Mouse (Mus musculus) mouse trophoblast stem cell (cell line): ENCODE measurements around the gene Hexa.

Experiments used
- in situ Hi-C, 2 experiments: fragments of 300-500 bp; cut with MseI, MboI; formaldehyde crosslinking; loops; 2 replicates in 1 of 2; 3 replicates in 1 of 2; pipeline ENCODE4 v1.15.1; 2025

The Hexa gene

GRCm38 (mm10) chr9:59539441-59540137 lies at the start of gene Hexa, which contains the start of gene Tmem202:
Hexa (plus strand) TSS chr9:59539540.
Tmem202 (minus strand) TSS chr9:59539847.
- in situ Hi-C loops: no loop called here

GRCm38 (mm10) chr9:59508146-59508545 lies 31.2 kb upstream of the Hexa start:
- in situ Hi-C loops: no loop called here

- in situ Hi-C loops: no loop called here
Observed at GRCm38 (mm10) chr9:59512381-59512780, 27.0 kb upstream of the Hexa start.

GRCm38 (mm10) chr9:59515069-59515468 lies 24.3 kb upstream of the Hexa start:
- in situ Hi-C loops: no loop called here

GRCm38 (mm10) chr9:59517127-59517526 lies 22.2 kb upstream of the Hexa start:
- in situ Hi-C loops: no loop called here

GRCm38 (mm10) chr9:59518976-59519375 lies 20.4 kb upstream of the Hexa start:
- in situ Hi-C loops: no loop called here

- in situ Hi-C loops: no loop called here
Observed at GRCm38 (mm10) chr9:59519396-59519795, 19.9 kb upstream of the Hexa start.

GRCm38 (mm10) chr9:59522906-59523305 lies 16.4 kb upstream of the Hexa start:
- in situ Hi-C loops: no loop called here

- in situ Hi-C loops: no loop called here
Observed at GRCm38 (mm10) chr9:59526727-59527126, 12.6 kb upstream of the Hexa start.

GRCm38 (mm10) chr9:59527580-59527979 lies 11.8 kb upstream of the Hexa start:
- in situ Hi-C loops: no loop called here

GRCm38 (mm10) chr9:59528274-59528673 lies 11.1 kb upstream of the Hexa start:
- in situ Hi-C loops: no loop called here

- in situ Hi-C loops: no loop called here
Observed at GRCm38 (mm10) chr9:59531645-59532044, 7.7 kb upstream of the Hexa start.

GRCm38 (mm10) chr9:59533422-59533821 lies 5.9 kb upstream of the Hexa start:
- in situ Hi-C loops: no loop called here

- in situ Hi-C loops: no loop called here
Observed at GRCm38 (mm10) chr9:59533889-59534288, 5.5 kb upstream of the Hexa start.

GRCm38 (mm10) chr9:59537651-59538050 lies 1.7 kb upstream of the Hexa start:
- in situ Hi-C loops: no loop called here

- in situ Hi-C loops: no loop called here
Observed at GRCm38 (mm10) chr9:59541617-59542016, 2.3 kb downstream of the Hexa start.

GRCm38 (mm10) chr9:59542766-59543324 lies 3.5 kb downstream of the Hexa start:
- in situ Hi-C loops: no loop called here

GRCm38 (mm10) chr9:59544739-59545138 lies 5.4 kb downstream of the Hexa start:
- in situ Hi-C loops: no loop called here

- in situ Hi-C loops: no loop called here
Observed at GRCm38 (mm10) chr9:59547869-59548268, 8.5 kb downstream of the Hexa start.

GRCm38 (mm10) chr9:59548961-59549487 lies 9.7 kb downstream of the Hexa start:
- in situ Hi-C loops: no loop called here

- in situ Hi-C loops: no loop called here
Observed at GRCm38 (mm10) chr9:59550077-59550476, 10.7 kb downstream of the Hexa start.

- in situ Hi-C loops: no loop called here
Observed at GRCm38 (mm10) chr9:59551017-59551416, 11.7 kb downstream of the Hexa start.

- in situ Hi-C loops: no loop called here
Observed at GRCm38 (mm10) chr9:59551620-59552031, 12.3 kb downstream of the Hexa start.
